Mouse (Mus musculus) adrenal gland (tissue): ENCODE measurements around the gene Eif4h.

Source experiments
- intact Hi-C: fragments of 180-260 bp; cut with DNase I; formaldehyde crosslinking; loops from one replicate; pipeline ENCODE4 v1.15.1; 2025
- microRNA-seq, 2 experiments: library from miRNA; unstranded; fragments of <30 nt; microRNA quantifications; one replicate each; pipeline ENCODE4; 2019

The Eif4h gene

DNA sequence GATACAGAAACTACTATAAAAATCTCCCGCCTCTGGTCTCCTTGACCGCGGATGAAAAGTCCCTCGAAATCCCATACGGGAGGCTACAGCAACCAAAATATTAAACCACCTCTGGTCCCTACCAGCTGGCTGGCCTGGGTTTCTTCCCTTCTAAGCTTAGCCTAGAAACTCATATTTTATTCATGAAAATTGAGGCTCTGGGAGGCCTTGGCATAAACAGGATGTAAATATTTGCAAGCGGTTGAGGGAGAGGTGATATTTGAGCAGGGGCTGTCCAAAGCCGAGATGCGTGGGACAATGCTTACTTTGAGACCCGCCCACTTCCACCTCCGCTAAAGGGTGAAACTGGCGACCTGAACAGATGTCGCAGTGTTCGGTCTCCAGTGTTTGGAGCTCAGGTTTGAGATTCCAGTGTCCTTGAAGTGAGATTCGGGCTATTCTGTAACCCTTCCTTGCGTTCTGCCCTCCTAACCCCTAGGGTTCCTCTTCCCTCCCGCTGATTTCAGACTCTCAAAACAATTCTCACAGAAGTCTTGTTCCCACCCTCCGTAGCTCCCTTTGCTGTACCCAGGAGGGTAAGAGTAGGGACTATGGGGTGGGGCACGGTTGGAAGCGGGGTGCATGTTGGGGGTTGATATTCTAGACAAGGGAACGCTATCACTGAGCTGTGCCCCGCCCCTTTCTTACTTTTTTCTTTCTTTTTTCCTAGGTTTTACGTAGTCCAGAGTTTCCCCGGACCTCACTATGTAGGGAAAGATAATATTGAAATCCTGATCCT lies 67.4 kb downstream of the Eif4h start:
- intact Hi-C loops, result no loop called here

Small RNA genes lying within 50 kb of the gene (microRNA-seq; reads per million reads assigned to microRNA genes)
- 0 reads per million in 2 experiments for gene Mir7228
